ENCODE assay signal across 9 mouse cellular contexts in the genomic region with DNA sequence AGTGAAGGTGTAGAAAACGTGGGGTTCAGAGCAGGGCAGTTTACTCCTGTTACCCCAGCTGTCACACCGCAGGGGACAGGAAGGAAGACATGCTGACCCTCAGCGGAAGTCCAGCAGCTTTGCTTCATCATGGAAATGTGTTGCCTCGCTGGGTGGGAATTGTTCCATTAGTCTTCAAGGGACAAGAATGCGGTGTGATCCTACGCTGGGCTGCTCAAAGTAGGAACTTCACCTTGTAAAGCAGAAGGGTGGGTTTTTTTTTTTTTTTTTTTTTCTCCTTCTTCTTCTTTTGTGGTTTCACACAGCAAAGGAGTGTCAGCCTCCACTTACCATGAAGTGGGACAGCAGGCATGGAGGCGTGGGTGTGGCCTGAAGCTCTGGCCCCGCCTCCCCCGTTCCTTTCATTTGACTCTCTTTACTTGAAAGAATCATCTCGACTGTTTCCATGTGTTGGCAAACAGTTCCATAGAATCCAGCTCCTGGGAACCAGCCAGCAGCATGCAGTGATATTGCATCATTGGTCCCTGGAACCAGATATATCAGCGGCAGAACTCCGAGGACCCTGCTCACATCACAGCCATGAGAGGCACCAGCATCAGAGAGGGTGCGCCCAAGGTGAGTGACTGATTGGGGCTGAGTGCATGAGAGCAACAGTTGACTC. TPM values are rescaled to one million over a fixed set of nuclear protein-coding genes. Genes with fewer than 3 reads are reported as not detected.
DNase-seq lines count a peak whose midpoint lies in the region; ATAC-seq and TF ChIP-seq lines count a peak whose summit lies in the region.
"Had no signal": no experiment of that assay in that cellular context is flagged by ENCODE, and none has a peak within 500 bp of the region (broad histone marks: within the 10 kb centered on the region; RNA-seq: fewer than 3 reads in every experiment).

TSS of gene Cass4 (plus strand) at position 404 of the 661 bp plus-strand sequence.

- WGBS in heart, embryonic 15.5 days: 15% methylated on average over 13 of the region's 13 CpGs
- WGBS in hindbrain, embryonic 10.5 days: 39% methylated on average over 13 of the region's 13 CpGs
- WGBS in forebrain, embryonic 13.5 days: 47% methylated on average over 13 of the region's 13 CpGs
- 41% methylated on average over 13 of the region's 13 CpGs for WGBS in forebrain, embryonic 15.5 days

- H3K4me3 ChIP-seq in E14TG2a.4 (replicated peaks; ENCODE audit: low read length): peak within 1 kb of the TSS; percentile 68
- H3K4me3 ChIP-seq in heart, embryonic 15.5 days: peak within 1 kb of the TSS; percentile 7; the same call in 1 of the 2 replicates
- H3K4me3 ChIP-seq in hindbrain, embryonic 10.5 days: no peak within 1 kb of the TSS
- H3K4me3 ChIP-seq in forebrain, embryonic 13.5 days: no peak within 1 kb of the TSS
- H3K4me3 ChIP-seq in forebrain, embryonic 15.5 days: no peak within 1 kb of the TSS
- H3K4me3 ChIP-seq: embryonic facial prominence, embryonic 12.5 days had no signal

- peak; percentile 48 for DNase-seq in 3T3-L1 (ENCODE audit: low read depth, low spot score)
- peak; percentile 74 to 83 for DNase-seq in lung, postnatal 4 days
- no peak for DNase-seq in hindbrain, embryonic 10.5 days (ENCODE audit: low spot score)
- DNase-seq in left cerebral cortex, adult 11 months (ENCODE audit: low spot score): no peak

- H3K4me1 ChIP-seq in E14TG2a.4 (replicated peaks; ENCODE audit: low read depth, low read length): peaks cover 70% of the 10 kb centered on the region
- peaks cover 7% of the 10 kb centered on the region for H3K4me1 ChIP-seq in heart, embryonic 15.5 days (replicated peaks)
- peaks cover 17% of the 10 kb centered on the region for H3K4me1 ChIP-seq in hindbrain, embryonic 10.5 days (replicated peaks)
- H3K4me1 ChIP-seq in forebrain, embryonic 13.5 days: no peaks in the 10 kb centered on the region
- H3K4me1 ChIP-seq in forebrain, embryonic 15.5 days: no peaks in the 10 kb centered on the region

- peak within 1 kb of the TSS; percentile 36 for H3K4me2 ChIP-seq in heart, embryonic 15.5 days
- H3K4me2 ChIP-seq in forebrain, embryonic 13.5 days: no peak within 1 kb of the TSS
- H3K4me2 ChIP-seq in forebrain, embryonic 15.5 days (replicated peaks): no peak within 1 kb of the TSS
- H3K4me2 ChIP-seq: embryonic facial prominence, embryonic 12.5 days had no signal

- no peak within 1 kb of the TSS for H3K9ac ChIP-seq in heart, embryonic 15.5 days
- no peak within 1 kb of the TSS for H3K9ac ChIP-seq in forebrain, embryonic 13.5 days
- no peak within 1 kb of the TSS for H3K9ac ChIP-seq in forebrain, embryonic 15.5 days (replicated peaks)
- H3K9ac ChIP-seq: embryonic facial prominence, embryonic 12.5 days had no signal

- no peaks in the 10 kb centered on the region for H3K36me3 ChIP-seq in E14TG2a.4 (ENCODE audit: insufficient read depth, low read length)
- no peaks in the 10 kb centered on the region for H3K36me3 ChIP-seq in heart, embryonic 15.5 days
- no peaks in the 10 kb centered on the region for H3K36me3 ChIP-seq in hindbrain, embryonic 10.5 days
- no peaks in the 10 kb centered on the region for H3K36me3 ChIP-seq in forebrain, embryonic 13.5 days (ENCODE audit: poor library complexity, severe bottlenecking)
- H3K36me3 ChIP-seq in forebrain, embryonic 15.5 days: no peaks in the 10 kb centered on the region
- H3K36me3 ChIP-seq: embryonic facial prominence, embryonic 12.5 days had no signal

- TF ChIP-seq CTCF in E14TG2a.4 (conservative IDR thresholded peaks at IDR 0.05; ENCODE audit: low read length): no peak

- H3K27me3 ChIP-seq in E14TG2a.4 (ENCODE audit: insufficient read depth, low read length): no peaks in the 10 kb centered on the region
- H3K27me3 ChIP-seq in heart, embryonic 15.5 days: peaks cover 5% of the 10 kb centered on the region; the same call in 1 of the 2 replicates
- H3K27me3 ChIP-seq in hindbrain, embryonic 10.5 days (ENCODE audit: insufficient read depth, poor library complexity, severe bottlenecking): no peaks in the 10 kb centered on the region
- H3K27me3 ChIP-seq in forebrain, embryonic 13.5 days: no peaks in the 10 kb centered on the region
- H3K27me3 ChIP-seq in forebrain, embryonic 15.5 days: no peaks in the 10 kb centered on the region
- H3K27me3 ChIP-seq: embryonic facial prominence, embryonic 12.5 days had no signal

- no peak within 1 kb of the TSS for H3K27ac ChIP-seq in heart, embryonic 15.5 days
- no peak within 1 kb of the TSS for H3K27ac ChIP-seq in hindbrain, embryonic 10.5 days
- no peak within 1 kb of the TSS for H3K27ac ChIP-seq in forebrain, embryonic 13.5 days
- H3K27ac ChIP-seq in forebrain, embryonic 15.5 days (replicated peaks): no peak within 1 kb of the TSS
- H3K27ac ChIP-seq: embryonic facial prominence, embryonic 12.5 days had no signal

- ATAC-seq in heart, embryonic 15.5 days (replicated peaks; ENCODE audit: insufficient number of reproducible peaks, insufficient read depth, low FRiP score, low read depth): no peak; the same call in 1 of the 2 replicates
- no peak for ATAC-seq in forebrain, embryonic 13.5 days
- no peak for ATAC-seq in forebrain, embryonic 15.5 days (replicated peaks)

- no peaks in the 10 kb centered on the region for H3K9me3 ChIP-seq in E14TG2a.4 (ENCODE audit: low read length)
- no peaks in the 10 kb centered on the region for H3K9me3 ChIP-seq in heart, embryonic 15.5 days (replicated peaks)
- no peaks in the 10 kb centered on the region for H3K9me3 ChIP-seq in hindbrain, embryonic 10.5 days
- H3K9me3 ChIP-seq in forebrain, embryonic 13.5 days (replicated peaks): no peaks in the 10 kb centered on the region
- H3K9me3 ChIP-seq in forebrain, embryonic 15.5 days: no peaks in the 10 kb centered on the region
- H3K9me3 ChIP-seq: embryonic facial prominence, embryonic 12.5 days had no signal

RNA-seq across cellular contexts. Expression of gene Cass4, which starts in this region (rescaled TPM):
- polyA plus RNA-seq in heart, embryonic 15.5 days (2015; fragmentation: Nextera tagmentation; extraction: Ambion mirVana): 0.26 and 0.91 TPM in 2 replicates
- polyA plus RNA-seq in hindbrain, embryonic 10.5 days (2016; fragmentation: Nextera tagmentation; extraction: Ambion mirVana): 0.12 and 0.26 TPM in 2 replicates
- polyA plus RNA-seq in forebrain, embryonic 13.5 days (2015; fragmentation: Nextera tagmentation; extraction: Ambion mirVana): 0.05 TPM in 1 of 2 replicates, not detected in the other
- 0.05 and 0.09 TPM in 2 replicates for polyA plus RNA-seq in forebrain, embryonic 15.5 days (2015; fragmentation: Nextera tagmentation; extraction: Ambion mirVana)

Comparison
In these comparisons a context has a peak if more than half of its experiments do, and no peak if none do; other contexts are left out.
1. DNase-seq: peak in 3T3-L1 (single experiment) and lung, postnatal 4 days (2 of 2); none in hindbrain, embryonic 10.5 days (single experiment) and left cerebral cortex, adult 11 months (single experiment).
2. H3K4me3 ChIP-seq: peak in E14TG2a.4 (single experiment) and heart, embryonic 15.5 days (single experiment); none in hindbrain, embryonic 10.5 days (single experiment), forebrain, embryonic 13.5 days (single experiment) and forebrain, embryonic 15.5 days (single experiment).